Mouse (Mus musculus): ENCODE data around the gene Zscan10. TPM values are rescaled to one million over a fixed set of nuclear protein-coding genes. Genes with fewer than 3 reads are reported as not detected.
"Not testable (repeated sequence)": the region's sequence is repeated elsewhere in the genome, so short reads cannot be mapped to it uniquely, and the experiment has no call there.

The Zscan10 gene
- polyA plus RNA-seq, 1 experiment from 2014 or later: not detected

GRCm38 (mm10) chr17:23595139-23595538, 5.5 kb upstream of the Zscan10 start:
- not testable (repeated sequence) for ATAC-seq (ENCODE audit: insufficient number of reproducible peaks, insufficient read depth, low FRiP score, low read depth); H3K27me3 ChIP-seq (ENCODE audit: control insufficient read depth, insufficient read depth, low read length); H3K27ac ChIP-seq (ENCODE audit: low read length); H3K4me2 ChIP-seq (replicated peaks; ENCODE audit: low read depth, low read length); H3K9ac ChIP-seq (replicated peaks; ENCODE audit: low read depth, low read length); H3K4me1 ChIP-seq (ENCODE audit: control insufficient read depth, insufficient read depth, low read length); H3K4me3 ChIP-seq (ENCODE audit: low read depth, low read length); H3K9me3 ChIP-seq (ENCODE audit: control insufficient read depth, low read depth, low read length); H3K36me3 ChIP-seq (ENCODE audit: control insufficient read depth, insufficient read depth, low read length)
- 80% methylated on average over 4 of the region's 4 CpGs for WGBS

- peak; percentile 97 for ATAC-seq (ENCODE audit: insufficient number of reproducible peaks, insufficient read depth, low FRiP score, low read depth)
- no peaks in the 10 kb centered on the region for H3K9me3 ChIP-seq (ENCODE audit: control insufficient read depth, low read depth, low read length)
- H3K4me1 ChIP-seq (ENCODE audit: control insufficient read depth, insufficient read depth, low read length): no peaks in the 10 kb centered on the region
- peak within 1 kb of the TSS; percentile 48 for H3K9ac ChIP-seq (replicated peaks; ENCODE audit: low read depth, low read length)
- WGBS: 5% methylated on average over 31 of the region's 31 CpGs
- no peaks in the 10 kb centered on the region for H3K36me3 ChIP-seq (ENCODE audit: control insufficient read depth, insufficient read depth, low read length)
- H3K27ac ChIP-seq (ENCODE audit: low read length): peak within 1 kb of the TSS; percentile 90
- no peaks in the 10 kb centered on the region for H3K27me3 ChIP-seq (ENCODE audit: control insufficient read depth, insufficient read depth, low read length)
- H3K4me3 ChIP-seq (ENCODE audit: low read depth, low read length): peak within 1 kb of the TSS; percentile 42
- peak within 1 kb of the TSS; percentile 80 for H3K4me2 ChIP-seq (replicated peaks; ENCODE audit: low read depth, low read length)
Measured at GRCm38 (mm10) chr17:23598582-23599552, 1.8 kb upstream of the Zscan10 start, which contains the start of gene Zfp13. Zfp13 (minus strand) TSS chr17:23599487.

GRCm38 (mm10) chr17:23599605-23600063, 1.0 kb upstream of the Zscan10 start:
- WGBS: 32% methylated on average over 7 of the region's 7 CpGs
- H3K27me3 ChIP-seq (ENCODE audit: control insufficient read depth, insufficient read depth, low read length): no peaks in the 10 kb centered on the region
- no peaks in the 10 kb centered on the region for H3K9me3 ChIP-seq (ENCODE audit: control insufficient read depth, low read depth, low read length)
- ATAC-seq (ENCODE audit: insufficient number of reproducible peaks, insufficient read depth, low FRiP score, low read depth): no peak
- peak overlapping the region; percentile 80 for H3K4me2 ChIP-seq (replicated peaks; ENCODE audit: low read depth, low read length)
- no peaks in the 10 kb centered on the region for H3K4me1 ChIP-seq (ENCODE audit: control insufficient read depth, insufficient read depth, low read length)
- peak overlapping the region; percentile 90 for H3K27ac ChIP-seq (ENCODE audit: low read length)
- peak overlapping the region; percentile 42 for H3K4me3 ChIP-seq (ENCODE audit: low read depth, low read length)
- no peaks in the 10 kb centered on the region for H3K36me3 ChIP-seq (ENCODE audit: control insufficient read depth, insufficient read depth, low read length)
- H3K9ac ChIP-seq (replicated peaks; ENCODE audit: low read depth, low read length): peak overlapping the region; percentile 48

- Histone ChIP-seq H3K27ac (ENCODE audit: low read length) (no peak overlapping the region), H3K36me3 (ENCODE audit: control insufficient read depth, insufficient read depth, low read length) (no peaks in the 10 kb centered on the region), H3K9ac (replicated peaks; ENCODE audit: low read depth, low read length) (no peak overlapping the region), H3K9me3 (ENCODE audit: control insufficient read depth, low read depth, low read length) (no peaks in the 10 kb centered on the region), H3K27me3 (ENCODE audit: control insufficient read depth, insufficient read depth, low read length) (no peaks in the 10 kb centered on the region), H3K4me1 (ENCODE audit: control insufficient read depth, insufficient read depth, low read length) (no peaks in the 10 kb centered on the region), H3K4me2 (replicated peaks; ENCODE audit: low read depth, low read length) (no peak overlapping the region), H3K4me3 (ENCODE audit: low read depth, low read length) (no peak overlapping the region)
- WGBS: 35% methylated on average over 10 of the region's 10 CpGs
- ATAC-seq (ENCODE audit: insufficient number of reproducible peaks, insufficient read depth, low FRiP score, low read depth): no peak
Measured at GRCm38 (mm10) chr17:23601836-23602585, 1.4 kb downstream of the Zscan10 start.

GRCm38 (mm10) chr17:23603077-23603476, 2.4 kb downstream of the Zscan10 start:
- H3K27me3 ChIP-seq (ENCODE audit: control insufficient read depth, insufficient read depth, low read length): no peaks in the 10 kb centered on the region
- no peak for ATAC-seq (ENCODE audit: insufficient number of reproducible peaks, insufficient read depth, low FRiP score, low read depth)
- 36% methylated on average over 8 of the region's 8 CpGs for WGBS
- H3K4me3 ChIP-seq (ENCODE audit: low read depth, low read length): no peak overlapping the region
- H3K27ac ChIP-seq (ENCODE audit: low read length): no peak overlapping the region
- H3K4me1 ChIP-seq (ENCODE audit: control insufficient read depth, insufficient read depth, low read length): no peaks in the 10 kb centered on the region
- H3K9me3 ChIP-seq (ENCODE audit: control insufficient read depth, low read depth, low read length): no peaks in the 10 kb centered on the region
- no peak overlapping the region for H3K4me2 ChIP-seq (replicated peaks; ENCODE audit: low read depth, low read length)
- no peaks in the 10 kb centered on the region for H3K36me3 ChIP-seq (ENCODE audit: control insufficient read depth, insufficient read depth, low read length)
- H3K9ac ChIP-seq (replicated peaks; ENCODE audit: low read depth, low read length): no peak overlapping the region

GRCm38 (mm10) chr17:23603542-23603941, 2.9 kb downstream of the Zscan10 start:
- no peaks in the 10 kb centered on the region for H3K4me1 ChIP-seq (ENCODE audit: control insufficient read depth, insufficient read depth, low read length)
- 71% methylated on average over 2 of the region's 2 CpGs for WGBS

GRCm38 (mm10) chr17:23604394-23604793, 3.7 kb downstream of the Zscan10 start:
- Histone ChIP-seq H3K27me3 (ENCODE audit: control insufficient read depth, insufficient read depth, low read length) (no peaks in the 10 kb centered on the region), H3K4me3 (ENCODE audit: low read depth, low read length) (no peak overlapping the region), H3K4me2 (replicated peaks; ENCODE audit: low read depth, low read length) (no peak overlapping the region), H3K27ac (ENCODE audit: low read length) (no peak overlapping the region), H3K4me1 (ENCODE audit: control insufficient read depth, insufficient read depth, low read length) (no peaks in the 10 kb centered on the region), H3K9me3 (ENCODE audit: control insufficient read depth, low read depth, low read length) (no peaks in the 10 kb centered on the region), H3K9ac (replicated peaks; ENCODE audit: low read depth, low read length) (no peak overlapping the region), H3K36me3 (ENCODE audit: control insufficient read depth, insufficient read depth, low read length) (no peaks in the 10 kb centered on the region)
- no peak for ATAC-seq (ENCODE audit: insufficient number of reproducible peaks, insufficient read depth, low FRiP score, low read depth)
- WGBS: 80% methylated on average over 7 of the region's 7 CpGs

More at GRCm38 (mm10) chr17:23603542-23603941, 2.9 kb downstream of the Zscan10 start:
- H3K27ac ChIP-seq (ENCODE audit: low read length): no peak overlapping the region
- no peaks in the 10 kb centered on the region for H3K27me3 ChIP-seq (ENCODE audit: control insufficient read depth, insufficient read depth, low read length)
- no peak overlapping the region for H3K4me2 ChIP-seq (replicated peaks; ENCODE audit: low read depth, low read length)
- H3K9me3 ChIP-seq (ENCODE audit: control insufficient read depth, low read depth, low read length): no peaks in the 10 kb centered on the region
- H3K4me3 ChIP-seq (ENCODE audit: low read depth, low read length): no peak overlapping the region
- no peak for ATAC-seq (ENCODE audit: insufficient number of reproducible peaks, insufficient read depth, low FRiP score, low read depth)
- no peaks in the 10 kb centered on the region for H3K36me3 ChIP-seq (ENCODE audit: control insufficient read depth, insufficient read depth, low read length)
- H3K9ac ChIP-seq (replicated peaks; ENCODE audit: low read depth, low read length): no peak overlapping the region

GRCm38 (mm10) chr17:23605220-23605619, 4.6 kb downstream of the Zscan10 start:
- H3K9me3 ChIP-seq (ENCODE audit: control insufficient read depth, low read depth, low read length): no peaks in the 10 kb centered on the region
- no peak for ATAC-seq (ENCODE audit: insufficient number of reproducible peaks, insufficient read depth, low FRiP score, low read depth)
- no peak overlapping the region for H3K27ac ChIP-seq (ENCODE audit: low read length)
- H3K4me2 ChIP-seq (replicated peaks; ENCODE audit: low read depth, low read length): no peak overlapping the region
- H3K27me3 ChIP-seq (ENCODE audit: control insufficient read depth, insufficient read depth, low read length): no peaks in the 10 kb centered on the region
- no peak overlapping the region for H3K9ac ChIP-seq (replicated peaks; ENCODE audit: low read depth, low read length)
- no peaks in the 10 kb centered on the region for H3K36me3 ChIP-seq (ENCODE audit: control insufficient read depth, insufficient read depth, low read length)
- no peak overlapping the region for H3K4me3 ChIP-seq (ENCODE audit: low read depth, low read length)
- 82% methylated on average over 8 of the region's 8 CpGs for WGBS
- no peaks in the 10 kb centered on the region for H3K4me1 ChIP-seq (ENCODE audit: control insufficient read depth, insufficient read depth, low read length)
